Mouse (Mus musculus): ENCODE measurements around the gene Sh3d19.

Sh3d19 gene

GRCm38 (mm10) chr3:86028658-86029375 is 57.9 kb downstream of the Sh3d19 start:
- no peak for DNase-seq (ENCODE audit: low spot score)

GRCm38 (mm10) chr3:86030566-86030965 is 59.7 kb downstream of the Sh3d19 start:
- no peak for DNase-seq (ENCODE audit: low spot score)

GRCm38 (mm10) chr3:86033455-86034090 is 62.7 kb downstream of the Sh3d19 start:
- DNase-seq (ENCODE audit: low spot score), result no peak

- no peak for DNase-seq (ENCODE audit: low spot score)
These were observed 67.1 kb downstream of the Sh3d19 start for GRCm38 (mm10) chr3:86037926-86038484.

- DNase-seq (ENCODE audit: low spot score), result no peak
These were observed 67.7 kb downstream of the Sh3d19 start for GRCm38 (mm10) chr3:86038648-86039047.

- no peak for DNase-seq (ENCODE audit: low spot score)
These were observed 69.6 kb downstream of the Sh3d19 start for GRCm38 (mm10) chr3:86040286-86041201.

GRCm38 (mm10) chr3:86047686-86048408 is 76.9 kb downstream of the Sh3d19 start:
- DNase-seq (ENCODE audit: low spot score), result no peak

GRCm38 (mm10) chr3:86049041-86049440 is 78.1 kb downstream of the Sh3d19 start:
- no peak for DNase-seq (ENCODE audit: low spot score)

GRCm38 (mm10) chr3:86056678-86057077 is 85.8 kb downstream of the Sh3d19 start:
- DNase-seq (ENCODE audit: low spot score), result no peak

- DNase-seq (ENCODE audit: low spot score), result no peak
These were observed 86.7 kb downstream of the Sh3d19 start for GRCm38 (mm10) chr3:86057436-86058095.

GRCm38 (mm10) chr3:86069646-86070250 is 98.8 kb downstream of the Sh3d19 start:
- DNase-seq (ENCODE audit: low spot score), result no peak

GRCm38 (mm10) chr3:86070799-86071198 is 99.9 kb downstream of the Sh3d19 start:
- no peak for DNase-seq (ENCODE audit: low spot score)

GRCm38 (mm10) chr3:86072066-86072465 is 101.2 kb downstream of the Sh3d19 start:
- DNase-seq (ENCODE audit: low spot score), result no peak

- DNase-seq (ENCODE audit: low spot score), result no peak
These were observed 102.0 kb downstream of the Sh3d19 start for GRCm38 (mm10) chr3:86072889-86073288.

- DNase-seq (ENCODE audit: low spot score), result no peak
These were observed 104.7 kb downstream of the Sh3d19 start for GRCm38 (mm10) chr3:86075593-86075992.

- DNase-seq (ENCODE audit: low spot score), result no peak
These were observed 105.8 kb downstream of the Sh3d19 start for GRCm38 (mm10) chr3:86076511-86077283.

GRCm38 (mm10) chr3:86083051-86083450 is 112.1 kb downstream of the Sh3d19 start:
- DNase-seq (ENCODE audit: low spot score), result no peak

- no peak for DNase-seq (ENCODE audit: low spot score)
These were observed 114.1 kb downstream of the Sh3d19 start for GRCm38 (mm10) chr3:86085001-86085400.

- DNase-seq (ENCODE audit: low spot score), result no peak
These were observed 117.0 kb downstream of the Sh3d19 start for GRCm38 (mm10) chr3:86087872-86088271.

All from embryo, embryonic 10 days (tissue).